Comparison of ENCODE assay signal across 7 mouse cellular contexts in the genomic region with DNA sequence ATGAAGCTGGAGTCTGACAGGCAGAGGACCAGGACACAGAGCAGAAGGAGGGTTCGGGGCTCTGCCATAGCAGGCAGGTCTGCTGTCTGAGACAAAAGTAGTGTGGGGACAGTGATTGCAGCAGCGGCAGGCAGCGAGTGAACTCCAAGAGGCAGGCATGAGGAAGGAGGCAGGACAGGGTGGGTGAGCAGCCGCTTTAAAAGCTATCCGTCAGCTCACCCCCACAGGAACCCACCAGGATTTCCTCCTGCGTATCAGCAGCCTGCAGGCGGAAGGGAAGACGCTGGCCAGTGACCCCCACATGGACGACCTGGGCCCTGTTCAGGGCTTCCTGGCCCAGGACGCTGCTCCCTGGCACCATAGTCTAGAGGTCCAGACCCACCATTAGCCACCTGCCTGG. TPM values are rescaled to one million over a fixed set of nuclear protein-coding genes. Genes with fewer than 3 reads are reported as not detected.
DNase-seq lines count a peak whose midpoint lies in the region; ATAC-seq lines count a peak whose summit lies in the region.

A gene (minus strand): TSS at position 217 of the 400 bp plus-strand sequence.

- no peaks in the 10 kb centered on the region for H3K27me3 ChIP-seq in forebrain, embryonic 11.5 days (ENCODE audit: control insufficient read depth, insufficient read depth, low read length)

- no peaks in the 10 kb centered on the region for H3K4me1 ChIP-seq in forebrain, embryonic 11.5 days (replicated peaks; ENCODE audit: control insufficient read depth, insufficient read depth, low read length)

- H3K9me3 ChIP-seq in forebrain, embryonic 11.5 days (ENCODE audit: control insufficient read depth, low read length), result no peaks in the 10 kb centered on the region

- peaks cover 28% of the 10 kb centered on the region for H3K36me3 ChIP-seq in forebrain, embryonic 11.5 days (ENCODE audit: control insufficient read depth, insufficient read depth, low read length)

- WGBS in forebrain, embryonic 11.5 days, result 58% methylated on average over 10 of the region's 10 CpGs

- DNase-seq in adrenal gland, postnatal 36 days, result peak; percentile 60 to 69
- DNase-seq in forebrain, embryonic 11.5 days (ENCODE audit: low spot score), result no peak
- peak; percentile 66 for DNase-seq in heart, postnatal 4 days
- DNase-seq in layer of hippocampus, postnatal 14 days (ENCODE audit: low spot score in 2 of 2), result no peak
- DNase-seq in lung, postnatal 10 days, result peak; percentile 72
- DNase-seq in spleen, postnatal 10 days (ENCODE audit: low spot score in 2 of 2), result no peak
- DNase-seq in right cerebral cortex, postnatal 4 days, result no peak

- H3K27ac ChIP-seq in forebrain, embryonic 11.5 days (ENCODE audit: low read depth, low read length), result no peak within 1 kb of the TSS

- ATAC-seq in forebrain, embryonic 11.5 days (replicated peaks; ENCODE audit: low FRiP score), result no peak

- H3K4me2 ChIP-seq in forebrain, embryonic 11.5 days (ENCODE audit: low read depth, low read length, severe bottlenecking), result no peak within 1 kb of the TSS

- no peak within 1 kb of the TSS for H3K4me3 ChIP-seq in forebrain, embryonic 11.5 days (ENCODE audit: low read depth, low read length)

- no peak within 1 kb of the TSS for H3K9ac ChIP-seq in forebrain, embryonic 11.5 days (ENCODE audit: low read length)

RNA-seq across cellular contexts. Expression of the gene that starts here (rescaled TPM):
- total RNA-seq in adrenal gland, postnatal 36 days (2021), result 10 to 100 TPM; 61.7 to 88.5 TPM
- 21.8 and 27.1 TPM in 2 replicates for polyA plus RNA-seq in forebrain, embryonic 11.5 days (2014; fragmentation: Nextera tagmentation; extraction: Ambion mirVana)
- total RNA-seq in heart, postnatal 4 days (2021), result 10 to 100 TPM; 77.1 to 84.3 TPM
- 10 to 100 TPM; 27.9 to 32.0 TPM for total RNA-seq in layer of hippocampus, postnatal 14 days (2021)

Comparison
In these comparisons a context has a peak if more than half of its experiments do, and no peak if none do; other contexts are left out.
1. DNase-seq: peak in adrenal gland, postnatal 36 days (2 of 2), heart, postnatal 4 days (single experiment) and lung, postnatal 10 days (single experiment); none in forebrain, embryonic 11.5 days (single experiment), layer of hippocampus, postnatal 14 days (0 of 2), spleen, postnatal 10 days (0 of 2) and right cerebral cortex, postnatal 4 days (single experiment).